Mouse (Mus musculus): ENCODE measurements around the gene Ceacam3. TPM values are rescaled to one million over a fixed set of nuclear protein-coding genes. Genes with fewer than 3 reads are reported as not detected.
"Not testable (repeated sequence)": the region's sequence is repeated elsewhere in the genome, so short reads cannot be mapped to it uniquely, and the experiment has no call there.

Ceacam3 gene
- polyA plus RNA-seq (2014; fragmentation: Nextera tagmentation; extraction: Ambion mirVana), result not detected in 2 replicates

DNA sequence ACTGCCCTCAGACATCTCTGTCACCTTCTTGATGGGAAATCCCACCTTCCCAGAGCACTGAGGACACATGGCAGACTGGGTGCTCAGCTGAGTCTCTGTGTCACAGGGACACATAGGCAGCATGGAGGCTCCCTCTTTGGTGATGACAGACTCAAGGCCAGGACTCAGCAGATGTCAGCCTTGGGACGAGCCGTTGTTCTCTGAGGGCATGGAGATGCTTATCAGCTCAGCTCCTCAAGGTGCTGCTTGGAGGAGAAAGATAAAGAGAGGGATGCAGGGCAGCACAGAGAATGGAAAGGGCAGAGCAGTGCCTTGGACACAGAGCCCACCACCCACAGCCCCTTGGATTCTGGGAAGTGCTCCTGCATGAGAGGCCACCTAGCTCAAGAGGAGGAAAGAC, at the start of gene Ceacam3:
Gene Ceacam3, plus strand, starts transcription at position 352 of the 400 bp plus-strand sequence.
- DNase-seq (ENCODE audit: low spot score) (no peak), ATAC-seq (replicated peaks; ENCODE audit: low FRiP score) (no peak)
- Histone ChIP-seq H3K27me3 (replicated peaks; ENCODE audit: control insufficient read depth, insufficient read depth, low read length) (no peaks in the 10 kb centered on the region), H3K9ac (ENCODE audit: low read depth, low read length) (no peak within 1 kb of the TSS), H3K4me2 (no peak within 1 kb of the TSS), H3K4me1 (replicated peaks; ENCODE audit: control insufficient read depth, insufficient read depth, low read length) (no peaks in the 10 kb centered on the region), H3K27ac (ENCODE audit: low read depth, low read length) (no peak within 1 kb of the TSS), H3K9me3 (ENCODE audit: control insufficient read depth, low read length) (peaks cover 8% of the 10 kb centered on the region; the same call in 1 of the 2 replicates), H3K4me3 (ENCODE audit: low read depth, low read length) (no peak within 1 kb of the TSS), H3K36me3 (ENCODE audit: control insufficient read depth, insufficient read depth, low read length) (no peaks in the 10 kb centered on the region)
- WGBS, result 74% methylated on average over 2 of the region's 2 CpGs

DNA sequence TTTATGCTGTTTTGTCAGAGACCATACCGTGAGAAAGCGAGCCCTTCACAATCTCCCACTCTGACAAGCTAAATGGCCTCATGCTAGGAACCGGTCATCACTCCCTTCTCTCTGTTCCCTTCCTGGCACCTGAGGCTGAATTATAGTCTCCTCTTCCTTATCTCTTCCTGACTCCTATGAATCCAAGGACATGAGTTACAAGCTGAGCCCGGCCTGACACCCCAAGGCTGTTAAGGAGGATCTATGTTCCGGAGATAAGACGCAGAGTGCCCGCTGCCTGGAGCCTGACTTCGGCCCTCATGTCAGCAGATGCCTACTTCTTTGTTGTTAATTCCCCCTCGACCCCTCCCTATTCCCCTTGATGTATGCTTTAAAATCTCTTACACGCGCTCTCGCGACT, 48.5 kb upstream of the Ceacam3 start:
- H3K4me3 ChIP-seq (ENCODE audit: low read depth, low read length); H3K4me2 ChIP-seq; H3K36me3 ChIP-seq (ENCODE audit: control insufficient read depth, insufficient read depth, low read length); H3K9ac ChIP-seq (ENCODE audit: low read depth, low read length); H3K27ac ChIP-seq (ENCODE audit: low read depth, low read length); H3K4me1 ChIP-seq (replicated peaks; ENCODE audit: control insufficient read depth, insufficient read depth, low read length); DNase-seq (ENCODE audit: low spot score); H3K27me3 ChIP-seq (replicated peaks; ENCODE audit: control insufficient read depth, insufficient read depth, low read length); ATAC-seq (replicated peaks; ENCODE audit: low FRiP score); H3K9me3 ChIP-seq (ENCODE audit: control insufficient read depth, low read length): not testable (repeated sequence)
- WGBS, result 82% methylated on average over 13 of the region's 13 CpGs

DNA sequence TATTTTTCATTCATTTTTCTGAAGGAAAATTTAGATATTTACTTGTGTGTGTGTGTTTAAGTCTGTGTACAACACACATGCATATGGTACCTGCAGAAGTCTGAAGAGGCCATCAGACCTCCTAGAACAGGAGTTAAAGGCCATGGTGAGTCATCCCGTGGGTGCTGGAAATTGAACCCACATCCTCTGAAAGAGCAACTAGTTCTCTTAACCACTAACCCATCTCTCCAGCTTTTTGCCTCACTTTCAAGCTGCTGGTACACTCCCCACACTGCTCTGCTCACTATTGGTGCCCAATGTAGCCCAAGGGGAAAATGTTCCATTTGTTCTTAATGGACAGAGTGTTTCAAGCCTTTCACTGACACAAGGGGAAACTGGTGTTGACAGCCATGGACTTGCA, 14.8 kb upstream of the Ceacam3 start:
- ATAC-seq (replicated peaks; ENCODE audit: low FRiP score), result no peak
- WGBS, result 74% methylated on average over 1 of the region's 1 CpGs

GRCm38 (mm10) chr7:17155634-17156033, 5.6 kb downstream of the Ceacam3 start:
- Histone ChIP-seq H3K4me3 (ENCODE audit: low read depth, low read length) (no peak overlapping the region), H3K4me1 (replicated peaks; ENCODE audit: control insufficient read depth, insufficient read depth, low read length) (no peaks in the 10 kb centered on the region), H3K9ac (ENCODE audit: low read depth, low read length) (no peak overlapping the region), H3K4me2 (no peak overlapping the region), H3K9me3 (ENCODE audit: control insufficient read depth, low read length) (peaks cover 13% of the 10 kb centered on the region), H3K36me3 (ENCODE audit: control insufficient read depth, insufficient read depth, low read length) (no peaks in the 10 kb centered on the region), H3K27me3 (replicated peaks; ENCODE audit: control insufficient read depth, insufficient read depth, low read length) (no peaks in the 10 kb centered on the region), H3K27ac (ENCODE audit: low read depth, low read length) (no peak overlapping the region)
- 30% methylated on average over 2 of the region's 2 CpGs for WGBS
- ATAC-seq (replicated peaks; ENCODE audit: low FRiP score), result no peak
- no peak for DNase-seq (ENCODE audit: low spot score)

More for the DNA sequence above, 14.8 kb upstream of the Ceacam3 start:
- no peaks in the 10 kb centered on the region for H3K4me1 ChIP-seq (replicated peaks; ENCODE audit: control insufficient read depth, insufficient read depth, low read length)
- H3K4me2 ChIP-seq, result no peak overlapping the region
- no peaks in the 10 kb centered on the region for H3K27me3 ChIP-seq (replicated peaks; ENCODE audit: control insufficient read depth, insufficient read depth, low read length)
- no peaks in the 10 kb centered on the region for H3K36me3 ChIP-seq (ENCODE audit: control insufficient read depth, insufficient read depth, low read length)
- H3K9ac ChIP-seq (ENCODE audit: low read depth, low read length), result no peak overlapping the region
- no peak overlapping the region for H3K27ac ChIP-seq (ENCODE audit: low read depth, low read length)
- H3K9me3 ChIP-seq (ENCODE audit: control insufficient read depth, low read length), result no peaks in the 10 kb centered on the region
- DNase-seq (ENCODE audit: low spot score), result no peak
- H3K4me3 ChIP-seq (ENCODE audit: low read depth, low read length), result no peak overlapping the region

- no peaks in the 10 kb centered on the region for H3K4me1 ChIP-seq (replicated peaks; ENCODE audit: control insufficient read depth, insufficient read depth, low read length)
- H3K27ac ChIP-seq (ENCODE audit: low read depth, low read length), result no peak overlapping the region
- H3K36me3 ChIP-seq (ENCODE audit: control insufficient read depth, insufficient read depth, low read length), result no peaks in the 10 kb centered on the region
- no peak overlapping the region for H3K4me3 ChIP-seq (ENCODE audit: low read depth, low read length)
- ATAC-seq (replicated peaks; ENCODE audit: low FRiP score), result no peak
- no peak for DNase-seq (ENCODE audit: low spot score)
- H3K9me3 ChIP-seq (ENCODE audit: control insufficient read depth, low read length), result peaks cover 13% of the 10 kb centered on the region
- H3K27me3 ChIP-seq (replicated peaks; ENCODE audit: control insufficient read depth, insufficient read depth, low read length), result no peaks in the 10 kb centered on the region
- 74% methylated on average over 3 of the region's 3 CpGs for WGBS
- H3K4me2 ChIP-seq, result no peak overlapping the region
- no peak overlapping the region for H3K9ac ChIP-seq (ENCODE audit: low read depth, low read length)
Measured at GRCm38 (mm10) chr7:17156885-17157677, 7.0 kb downstream of the Ceacam3 start.

GRCm38 (mm10) chr7:17159011-17159410, 8.9 kb downstream of the Ceacam3 start:
- no peaks in the 10 kb centered on the region for H3K36me3 ChIP-seq (ENCODE audit: control insufficient read depth, insufficient read depth, low read length)
- 83% methylated on average over 7 of the region's 7 CpGs for WGBS

DNA sequence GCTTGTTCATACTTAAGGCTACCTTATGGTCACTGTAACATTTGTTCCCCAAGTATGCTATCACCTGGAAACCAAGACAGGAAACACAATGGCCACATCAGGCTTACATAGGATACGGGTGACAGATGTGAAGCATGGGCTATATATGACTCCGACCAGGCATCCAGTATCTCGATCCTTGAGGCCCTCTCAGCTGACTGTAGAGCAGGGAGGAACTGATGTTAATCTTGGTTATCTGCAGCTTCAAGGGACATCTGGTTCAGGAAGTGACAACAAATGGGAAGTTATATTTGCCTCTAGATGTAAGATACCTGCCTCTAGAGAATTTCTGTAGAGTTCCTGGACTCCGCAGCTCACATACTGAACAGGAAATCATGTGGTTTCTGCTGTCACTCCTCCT, 21.7 kb downstream of the Ceacam3 start:
- ATAC-seq (replicated peaks; ENCODE audit: low FRiP score) (no peak), DNase-seq (ENCODE audit: low spot score) (no peak)
- no peak overlapping the region for H3K27ac ChIP-seq (ENCODE audit: low read depth, low read length)
- H3K9ac ChIP-seq (ENCODE audit: low read depth, low read length), result no peak overlapping the region
- no peak overlapping the region for H3K4me2 ChIP-seq
- H3K4me1 ChIP-seq (replicated peaks; ENCODE audit: control insufficient read depth, insufficient read depth, low read length), result no peaks in the 10 kb centered on the region
- no peaks in the 10 kb centered on the region for H3K27me3 ChIP-seq (replicated peaks; ENCODE audit: control insufficient read depth, insufficient read depth, low read length)
- 58% methylated on average over 4 of the region's 4 CpGs for WGBS
- no peaks in the 10 kb centered on the region for H3K9me3 ChIP-seq (ENCODE audit: control insufficient read depth, low read length)
- no peaks in the 10 kb centered on the region for H3K36me3 ChIP-seq (ENCODE audit: control insufficient read depth, insufficient read depth, low read length)
- H3K4me3 ChIP-seq (ENCODE audit: low read depth, low read length), result no peak overlapping the region

More at GRCm38 (mm10) chr7:17159011-17159410, 8.9 kb downstream of the Ceacam3 start:
- Histone ChIP-seq H3K4me3 (ENCODE audit: low read depth, low read length) (no peak overlapping the region), H3K4me2 (no peak overlapping the region), H3K9ac (ENCODE audit: low read depth, low read length) (no peak overlapping the region), H3K27ac (ENCODE audit: low read depth, low read length) (no peak overlapping the region), H3K9me3 (ENCODE audit: control insufficient read depth, low read length) (peaks cover 7% of the 10 kb centered on the region), H3K4me1 (replicated peaks; ENCODE audit: control insufficient read depth, insufficient read depth, low read length) (no peaks in the 10 kb centered on the region), H3K27me3 (replicated peaks; ENCODE audit: control insufficient read depth, insufficient read depth, low read length) (no peaks in the 10 kb centered on the region)
- ATAC-seq (replicated peaks; ENCODE audit: low FRiP score) (no peak), DNase-seq (ENCODE audit: low spot score) (no peak)

DNA sequence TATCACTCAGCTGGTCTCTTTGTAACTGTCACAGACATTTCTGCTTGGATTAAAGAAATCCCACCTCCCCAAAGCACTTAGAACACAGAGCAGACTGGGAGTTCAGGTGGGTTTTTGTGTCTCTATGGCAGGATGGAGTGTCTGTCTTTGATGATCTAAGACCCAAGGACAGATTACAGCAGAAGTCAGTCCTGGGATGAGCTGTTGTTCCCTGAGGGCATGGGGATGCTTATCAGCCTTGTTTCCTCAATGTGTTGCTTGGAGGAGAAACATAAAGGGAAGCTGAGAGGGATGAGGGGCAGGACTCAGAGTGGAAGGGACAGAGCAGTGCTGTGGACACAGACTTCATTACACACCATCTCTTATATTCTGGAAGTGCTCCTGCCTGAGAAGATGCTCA, 53.1 kb downstream of the Ceacam3 start, which contains the start of gene Psg29:
Gene Psg29, plus strand, starts transcription at position 301 of the 400 bp plus-strand sequence.
- H3K4me3 ChIP-seq (ENCODE audit: low read depth, low read length), result no peak within 1 kb of the TSS
- H3K4me1 ChIP-seq (replicated peaks; ENCODE audit: control insufficient read depth, insufficient read depth, low read length), result no peaks in the 10 kb centered on the region
- H3K27ac ChIP-seq (ENCODE audit: low read depth, low read length), result no peak within 1 kb of the TSS
- DNase-seq (ENCODE audit: low spot score) (no peak), ATAC-seq (replicated peaks; ENCODE audit: low FRiP score) (no peak)
- H3K36me3 ChIP-seq (ENCODE audit: control insufficient read depth, insufficient read depth, low read length), result no peaks in the 10 kb centered on the region
- no peak within 1 kb of the TSS for H3K9ac ChIP-seq (ENCODE audit: low read depth, low read length)
- no peak within 1 kb of the TSS for H3K4me2 ChIP-seq
- H3K9me3 ChIP-seq (ENCODE audit: control insufficient read depth, low read length), result peaks cover 16% of the 10 kb centered on the region; the same call in 1 of the 2 replicates
- H3K27me3 ChIP-seq (replicated peaks; ENCODE audit: control insufficient read depth, insufficient read depth, low read length), result no peaks in the 10 kb centered on the region
